Mouse (Mus musculus) forebrain, embryonic 11.5 days (tissue): ENCODE results near the gene Ttll8. TPM values are rescaled to one million over a fixed set of nuclear protein-coding genes. Genes with fewer than 3 reads are reported as not detected.
A peak's percentile ranks its signal among the peaks of the same experiment; 100 is the strongest.

Experiments
- ATAC-seq: fragments of 200-750 bp; cut with Nextera tagmentation; replicated peaks from 2 replicates; pipeline ENCODE4 v1.8.0; 2017; ENCODE audit warnings: moderate TSS enrichment; ENCODE audit not compliant: low FRiP score
- DNase-seq: peaks from one replicate; pipeline ENCODE4 v3.0.0-alpha.2; 2017; ENCODE audit warnings: low spot score
- H3K27ac ChIP-seq: fragments of 300-500 bp; sonication (generic); 2 replicates; pipeline ENCODE4 v1.5.1; 2014; ENCODE audit warnings: low read depth, low read length
- H3K27me3 ChIP-seq: fragments of 300-500 bp; sonication (generic); 2 replicates; pipeline ENCODE4 v1.6.1; 2014; ENCODE audit warnings: mild to moderate bottlenecking, low read length, mixed read lengths; ENCODE audit not compliant: control insufficient read depth, insufficient read depth
- H3K36me3 ChIP-seq: fragments of 300-500 bp; sonication (generic); 2 replicates; pipeline ENCODE4 v1.6.1; 2014; ENCODE audit warnings: mild to moderate bottlenecking, low read length, moderate library complexity, mixed read lengths; ENCODE audit not compliant: control insufficient read depth, insufficient read depth
- H3K4me1 ChIP-seq: fragments of 300-500 bp; sonication (generic); replicated peaks from 2 replicates; pipeline ENCODE4 v1.6.1; 2014; ENCODE audit warnings: low read length, mixed read lengths; ENCODE audit not compliant: control insufficient read depth, insufficient read depth
- H3K4me2 ChIP-seq: fragments of 300-500 bp; sonication (generic); 2 replicates; pipeline ENCODE4 v1.6.1; 2014; ENCODE audit warnings: low read depth, mild to moderate bottlenecking, low read length, moderate library complexity, mixed read lengths; ENCODE audit not compliant: severe bottlenecking
- H3K4me3 ChIP-seq: fragments of 300-500 bp; sonication (generic); 2 replicates; pipeline ENCODE4 v1.5.1; 2014; ENCODE audit warnings: low read depth, low read length
- H3K9ac ChIP-seq: fragments of 300-500 bp; sonication (generic); 2 replicates; pipeline ENCODE4 v1.6.1; 2014; ENCODE audit warnings: low read length
- H3K9me3 ChIP-seq: fragments of 300-500 bp; sonication (generic); 2 replicates; pipeline ENCODE4 v1.6.1; 2016; ENCODE audit warnings: low read length, mixed read lengths; ENCODE audit not compliant: control insufficient read depth
- WGBS: fragments of 180-500 bp; shearing (Covaris S2); extraction: QIAGEN DNeasy Blood & Tissue Kit; methylation state at CpG from one replicate; pipeline ENCODE4 v1.1.7; 2014; 5-methylcytosine and 5-hydroxymethylcytosine counted together
- polyA plus RNA-seq: library from polyadenylated mRNA; unstranded; fragments of >200 nt; fragmentation: Nextera tagmentation; extraction: Ambion mirVana; gene quantifications from 2 replicates; pipeline ENCODE4 v1.2.1, GENCODE M21; 2014

Ttll8 gene
- polyA plus RNA-seq, 1 experiment from 2014 or later, result 0.08 TPM

DNA sequence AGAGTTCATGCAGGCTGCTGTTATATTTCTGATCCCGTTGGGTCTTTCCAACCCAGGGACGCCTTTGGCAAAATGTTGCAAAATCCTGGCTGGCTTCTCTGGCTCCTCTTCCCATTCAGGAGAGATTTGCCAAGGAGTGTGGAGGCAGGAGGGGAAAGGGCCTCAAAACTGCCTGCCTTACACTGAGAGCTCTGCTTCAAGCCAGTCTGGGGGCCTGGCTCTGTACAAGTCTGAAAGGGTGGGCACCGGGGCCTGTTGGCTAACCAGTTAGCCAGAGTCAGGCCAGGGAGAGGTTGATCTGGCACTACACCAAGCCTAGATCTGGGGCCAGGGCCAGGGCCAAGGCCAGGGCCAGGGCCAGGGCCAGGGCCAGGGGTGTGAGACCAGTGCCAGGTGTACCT, 96.1 kb downstream of the Ttll8 start:
- no peaks in the 10 kb centered on the region for H3K9me3 ChIP-seq
- no peak for DNase-seq
- H3K36me3 ChIP-seq, result no peaks in the 10 kb centered on the region
- H3K4me3 ChIP-seq, result no peak overlapping the region
- ATAC-seq, result no peak
- no peaks in the 10 kb centered on the region for H3K27me3 ChIP-seq
- no peak overlapping the region for H3K27ac ChIP-seq
- H3K9ac ChIP-seq, result no peak overlapping the region
- 93% methylated on average over 3 of the region's 3 CpGs for WGBS
- H3K4me1 ChIP-seq, result peaks cover 7% of the 10 kb centered on the region
- no peak overlapping the region for H3K4me2 ChIP-seq

DNA sequence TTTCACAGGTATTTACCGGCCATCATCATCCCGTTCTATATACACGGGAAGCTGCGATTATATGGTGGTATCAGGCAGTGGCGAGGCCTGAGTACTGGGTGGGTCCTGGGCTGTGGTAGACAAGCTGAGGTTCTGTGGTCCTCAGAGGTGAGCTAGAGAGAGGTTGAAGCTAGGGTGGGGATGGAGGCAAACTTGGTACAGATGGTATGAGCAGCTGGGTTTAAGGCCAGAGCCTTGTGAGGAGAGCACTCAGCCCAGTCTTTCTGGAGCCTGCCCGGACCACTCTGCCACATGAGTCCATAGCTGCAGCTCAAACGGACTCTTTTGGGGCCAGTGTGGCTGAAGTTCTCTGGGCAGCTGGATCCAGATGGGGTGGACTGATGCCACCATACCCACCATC, 96.9 kb downstream of the Ttll8 start:
- no peak overlapping the region for H3K4me2 ChIP-seq
- no peak for DNase-seq
- WGBS, result 93% methylated on average over 7 of the region's 7 CpGs
- no peak for ATAC-seq
- H3K9ac ChIP-seq, result no peak overlapping the region
- H3K9me3 ChIP-seq, result no peaks in the 10 kb centered on the region
- H3K4me1 ChIP-seq, result peaks cover 5% of the 10 kb centered on the region; the same call in 1 of the 2 replicates
- H3K36me3 ChIP-seq, result no peaks in the 10 kb centered on the region
- H3K27ac ChIP-seq, result no peak overlapping the region
- no peak overlapping the region for H3K4me3 ChIP-seq
- no peaks in the 10 kb centered on the region for H3K27me3 ChIP-seq

DNA sequence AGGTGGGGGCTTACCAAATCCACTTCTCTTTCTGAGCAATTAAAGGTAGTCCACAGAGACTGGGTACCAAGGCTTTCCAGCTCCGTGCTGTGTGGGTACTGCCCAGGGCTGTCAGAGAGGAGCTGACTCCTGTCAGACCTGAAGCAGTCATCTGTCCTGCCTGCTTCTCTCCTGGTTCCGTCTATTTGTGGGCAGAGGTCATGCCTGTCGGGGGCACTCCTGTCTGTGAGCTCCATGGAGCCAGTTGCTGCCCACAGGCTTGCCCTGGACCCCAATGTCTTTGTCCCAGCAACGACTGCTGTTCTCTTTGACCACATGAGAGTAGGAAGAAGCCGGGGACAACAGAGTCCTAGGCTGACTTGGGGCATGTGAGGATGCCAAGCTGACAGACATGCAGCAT, 97.6 kb downstream of the Ttll8 start:
- Histone ChIP-seq H3K27ac (no peak overlapping the region), H3K9ac (no peak overlapping the region), H3K4me3 (no peak overlapping the region)

DNA sequence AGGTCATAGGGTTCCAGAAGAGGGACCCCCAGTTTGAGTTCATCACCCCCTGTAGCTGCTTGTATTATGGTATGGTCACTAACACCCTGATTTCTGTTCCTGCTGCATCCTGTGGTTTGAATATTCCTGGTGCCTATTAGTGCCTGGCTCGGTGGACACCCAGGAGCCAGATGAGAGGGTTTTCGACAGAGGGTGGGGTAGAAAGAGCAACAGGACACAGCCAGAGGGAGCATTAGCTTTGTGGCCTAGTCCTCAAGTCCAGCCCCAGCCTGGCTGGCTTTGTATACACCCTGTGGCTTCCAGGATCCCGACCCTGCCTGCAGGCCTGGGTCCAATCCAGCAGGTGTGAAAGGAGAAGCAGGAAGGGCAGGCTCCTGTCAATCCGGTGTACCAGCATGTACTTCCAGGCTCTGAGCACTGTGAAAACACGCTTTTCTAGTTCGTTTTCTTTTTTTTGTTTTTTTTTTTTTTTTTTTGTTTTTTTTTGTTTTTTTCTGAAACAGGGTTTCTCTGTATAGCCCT, 98.3 kb downstream of the Ttll8 start:
- no peak overlapping the region for H3K4me3 ChIP-seq
- H3K36me3 ChIP-seq, result no peaks in the 10 kb centered on the region
- H3K9ac ChIP-seq, result no peak overlapping the region
- no peaks in the 10 kb centered on the region for H3K9me3 ChIP-seq
- ATAC-seq, result no peak
- no peak overlapping the region for H3K4me2 ChIP-seq
- 79% methylated on average over 6 of the region's 6 CpGs for WGBS
- no peaks in the 10 kb centered on the region for H3K27me3 ChIP-seq
- no peak for DNase-seq
- H3K27ac ChIP-seq, result no peak overlapping the region
- H3K4me1 ChIP-seq, result no peaks in the 10 kb centered on the region

More for the DNA sequence above, 97.6 kb downstream of the Ttll8 start:
- Histone ChIP-seq H3K4me1 (peaks cover 5% of the 10 kb centered on the region; the same call in 1 of the 2 replicates), H3K4me2 (no peak overlapping the region), H3K36me3 (no peaks in the 10 kb centered on the region), H3K9me3 (no peaks in the 10 kb centered on the region), H3K27me3 (no peaks in the 10 kb centered on the region)
- ATAC-seq (no peak), DNase-seq (no peak)
- WGBS, result 81% methylated on average over 5 of the region's 5 CpGs

DNA sequence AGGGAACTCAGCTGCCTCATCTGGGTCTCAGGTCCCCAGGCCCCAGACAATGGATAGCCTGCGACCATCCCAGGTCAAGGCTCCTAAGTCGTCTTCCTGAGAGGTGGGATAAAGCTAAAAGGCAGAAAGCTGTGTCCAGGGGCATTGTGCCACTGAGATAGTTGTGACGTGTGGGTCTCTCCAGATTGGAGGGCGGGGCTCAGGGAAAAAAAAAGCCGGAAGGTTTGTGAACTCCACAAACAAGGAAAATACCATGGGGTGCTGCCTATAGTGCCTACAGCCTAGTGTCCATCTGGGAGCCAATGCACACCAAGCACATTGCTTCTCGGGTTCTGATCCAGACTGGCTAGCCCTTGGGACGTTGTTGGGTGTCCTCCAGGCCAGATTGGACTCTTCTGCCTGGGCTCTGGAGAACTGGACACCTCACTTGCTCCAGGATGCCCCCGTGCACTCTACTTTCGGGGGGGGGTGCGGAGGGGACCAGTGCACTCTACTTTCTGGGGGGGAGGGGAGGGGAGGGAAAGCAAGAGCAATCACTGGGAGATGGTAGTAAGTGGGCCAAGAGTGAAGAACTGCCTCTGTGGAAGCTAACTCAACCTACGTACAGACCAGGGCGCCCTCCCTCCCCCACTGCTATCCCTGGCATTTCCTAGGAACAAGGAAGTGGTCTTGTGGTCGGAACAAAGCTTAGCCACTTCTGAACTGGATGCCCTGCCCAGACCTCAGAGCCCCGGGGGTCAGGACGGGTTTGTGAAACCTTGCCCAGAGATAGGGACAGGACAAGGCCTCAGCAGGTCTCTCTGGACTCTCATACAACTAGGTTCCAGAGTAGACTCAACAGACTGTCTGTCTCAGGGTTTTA, 99.0 kb downstream of the Ttll8 start:
- Histone ChIP-seq H3K9ac (no peak overlapping the region), H3K27me3 (no peaks in the 10 kb centered on the region), H3K4me2 (no peak overlapping the region), H3K27ac (no peak overlapping the region), H3K36me3 (no peaks in the 10 kb centered on the region), H3K9me3 (no peaks in the 10 kb centered on the region), H3K4me1 (no peaks in the 10 kb centered on the region), H3K4me3 (no peak overlapping the region)
- no peak for DNase-seq
- no peak for ATAC-seq
- WGBS, result 79% methylated on average over 15 of the region's 15 CpGs

DNA sequence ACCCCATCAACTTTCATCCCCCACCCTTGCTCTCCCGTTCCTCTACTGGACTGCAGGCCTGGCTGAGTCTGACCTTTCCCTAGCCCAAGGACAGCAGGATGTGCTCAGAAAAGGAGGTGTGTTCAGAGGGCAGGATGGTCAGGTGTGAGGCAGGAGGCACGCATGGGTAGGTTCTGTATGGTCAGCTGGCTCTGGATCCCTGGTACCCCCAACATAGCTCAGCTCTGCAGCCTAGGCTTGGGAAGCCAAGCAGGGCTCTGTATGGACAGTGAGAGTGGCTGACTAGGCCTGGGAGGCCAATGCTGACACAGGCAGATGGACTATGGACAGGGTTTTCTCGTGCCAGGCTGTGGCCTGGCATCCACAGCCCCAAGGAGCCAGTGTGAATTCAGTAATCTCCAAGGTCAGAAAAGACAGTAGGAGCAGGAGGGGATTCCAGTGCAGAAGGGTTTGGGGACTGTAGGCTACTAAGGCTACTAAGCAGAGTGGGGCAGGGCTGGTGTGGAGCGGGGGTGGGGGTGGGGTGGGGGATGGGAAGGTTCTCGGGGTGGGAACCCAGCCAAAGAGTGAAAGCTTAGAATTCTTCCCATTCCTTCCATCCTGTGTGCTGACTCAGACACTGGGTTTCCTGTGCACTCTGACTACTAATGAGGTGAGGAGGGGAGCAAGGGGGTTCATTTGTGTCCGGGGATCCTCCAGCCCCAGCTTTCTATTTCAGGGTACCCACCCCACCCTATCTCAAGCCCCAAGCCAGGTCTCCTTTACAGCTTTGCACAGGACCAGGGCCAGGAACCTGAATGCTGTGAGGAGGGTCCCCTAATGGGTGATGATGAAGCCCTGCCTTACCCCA, 99.9 kb downstream of the Ttll8 start:
- WGBS, result 64% methylated on average over 6 of the region's 6 CpGs
- ATAC-seq (0 out of 2 replicates have a peak, but pooled peaks have one; percentile 27), DNase-seq (no peak)
- Histone ChIP-seq H3K36me3 (no peaks in the 10 kb centered on the region), H3K27me3 (no peaks in the 10 kb centered on the region), H3K4me1 (no peaks in the 10 kb centered on the region), H3K27ac (no peak overlapping the region), H3K9ac (no peak overlapping the region), H3K4me2 (no peak overlapping the region), H3K9me3 (no peaks in the 10 kb centered on the region), H3K4me3 (no peak overlapping the region)

DNA sequence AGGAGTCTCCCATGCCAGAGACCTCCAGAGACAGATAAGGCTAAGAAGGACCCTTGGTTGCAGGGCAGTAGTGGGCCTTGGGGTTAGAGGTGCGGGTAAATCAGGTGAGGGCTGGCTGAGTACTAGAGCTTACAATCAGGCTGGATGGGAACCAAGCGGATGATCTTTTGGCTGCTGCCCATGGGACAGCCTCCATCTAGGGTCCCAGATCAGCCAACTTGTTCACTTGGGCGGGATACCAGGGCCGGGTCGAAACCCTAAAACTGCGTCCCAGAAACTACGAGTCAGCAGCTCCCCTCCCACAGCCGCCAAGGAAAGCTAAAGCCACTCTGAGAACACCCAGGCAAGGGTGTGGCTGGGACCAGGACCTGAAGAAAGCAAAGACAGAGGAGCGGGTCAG, 101.1 kb downstream of the Ttll8 start:
- H3K27ac ChIP-seq, result no peak overlapping the region
- no peak overlapping the region for H3K9ac ChIP-seq
- H3K36me3 ChIP-seq, result no peaks in the 10 kb centered on the region
- no peak overlapping the region for H3K4me3 ChIP-seq
- no peak overlapping the region for H3K4me2 ChIP-seq
- WGBS, result 84% methylated on average over 9 of the region's 9 CpGs
- H3K4me1 ChIP-seq, result no peaks in the 10 kb centered on the region
- no peak for DNase-seq
- no peaks in the 10 kb centered on the region for H3K27me3 ChIP-seq
- no peak for ATAC-seq
- H3K9me3 ChIP-seq, result no peaks in the 10 kb centered on the region

DNA sequence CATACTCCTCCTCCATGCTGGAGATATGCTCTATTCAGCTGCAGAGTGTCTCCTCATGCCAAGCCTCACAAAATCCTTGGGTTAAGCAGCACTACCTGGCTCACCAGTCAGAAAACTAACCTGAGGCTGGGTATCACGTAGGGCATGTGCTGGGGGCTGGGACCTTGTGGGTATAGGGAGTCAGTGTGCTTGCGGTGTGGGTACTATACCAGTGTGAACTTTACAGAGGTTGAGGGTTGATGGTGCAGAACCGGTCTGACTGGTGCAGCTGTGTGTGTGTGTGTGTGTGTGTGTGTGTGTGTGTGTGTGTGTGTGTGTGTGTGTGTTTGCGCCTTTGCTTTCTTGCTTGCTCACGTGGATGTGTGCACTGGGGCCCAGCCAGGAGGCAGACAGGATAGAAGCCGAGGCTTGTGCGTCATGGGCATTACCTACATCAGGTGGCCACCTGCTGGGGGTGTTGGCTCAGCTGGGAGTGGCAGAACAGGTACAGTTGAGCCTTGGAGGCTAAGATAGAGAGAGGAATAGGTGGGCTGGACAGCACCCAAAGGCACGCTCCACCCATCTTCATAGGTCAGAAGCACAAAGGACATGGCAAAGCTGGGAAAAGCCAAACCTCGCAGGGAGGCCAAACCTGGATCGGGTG, 102.6 kb downstream of the Ttll8 start:
- Histone ChIP-seq H3K4me3 (no peak overlapping the region), H3K36me3 (no peaks in the 10 kb centered on the region), H3K4me1 (no peaks in the 10 kb centered on the region), H3K9me3 (no peaks in the 10 kb centered on the region), H3K27me3 (no peaks in the 10 kb centered on the region), H3K4me2 (no peak overlapping the region), H3K9ac (no peak overlapping the region), H3K27ac (no peak overlapping the region)
- WGBS, result 85% methylated on average over 10 of the region's 10 CpGs
- no peak for DNase-seq
- no peak for ATAC-seq
